Mouse (Mus musculus) yolk sac, embryonic 10.5 days (tissue): ENCODE measurements around the gene Serp1.
"Not testable (repeated sequence)": the region's sequence is repeated elsewhere in the genome, so short reads cannot be mapped to it uniquely, and the experiment has no call there.

ENCODE experiments used
- DNase-seq: peaks from one replicate; pipeline ENCODE4 v3.0.0-alpha.2; 2017; ENCODE audit warnings: low spot score

Serp1 gene

GRCm38 (mm10) chr3:58508020-58508750 is 17.5 kb downstream of the Serp1 start:
- DNase-seq, result no peak

- no peak for DNase-seq
Observed at GRCm38 (mm10) chr3:58504676-58505075, 21.0 kb downstream of the Serp1 start.

GRCm38 (mm10) chr3:58503720-58504333 is 21.9 kb downstream of the Serp1 start:
- no peak for DNase-seq

- no peak for DNase-seq
Observed at GRCm38 (mm10) chr3:58501961-58502360, 23.7 kb downstream of the Serp1 start.

- DNase-seq, result no peak
Observed at GRCm38 (mm10) chr3:58493621-58494020, 32.1 kb downstream of the Serp1 start.

GRCm38 (mm10) chr3:58490787-58491186 is 34.9 kb downstream of the Serp1 start:
- no peak for DNase-seq

- DNase-seq, result no peak
Observed at GRCm38 (mm10) chr3:58487999-58488775, 37.5 kb downstream of the Serp1 start.

GRCm38 (mm10) chr3:58487121-58487520 is 38.6 kb downstream of the Serp1 start:
- DNase-seq, result no peak

- DNase-seq, result no peak
Observed at GRCm38 (mm10) chr3:58485883-58486282, 39.8 kb downstream of the Serp1 start.

GRCm38 (mm10) chr3:58478755-58479455 is 46.8 kb downstream of the Serp1 start:
- DNase-seq, result no peak

- not testable (repeated sequence) for DNase-seq
Observed at GRCm38 (mm10) chr3:58475298-58475697, 50.4 kb downstream of the Serp1 start.
